Comparison of ENCODE assay signal across 8 mouse cellular contexts in the genomic region with DNA sequence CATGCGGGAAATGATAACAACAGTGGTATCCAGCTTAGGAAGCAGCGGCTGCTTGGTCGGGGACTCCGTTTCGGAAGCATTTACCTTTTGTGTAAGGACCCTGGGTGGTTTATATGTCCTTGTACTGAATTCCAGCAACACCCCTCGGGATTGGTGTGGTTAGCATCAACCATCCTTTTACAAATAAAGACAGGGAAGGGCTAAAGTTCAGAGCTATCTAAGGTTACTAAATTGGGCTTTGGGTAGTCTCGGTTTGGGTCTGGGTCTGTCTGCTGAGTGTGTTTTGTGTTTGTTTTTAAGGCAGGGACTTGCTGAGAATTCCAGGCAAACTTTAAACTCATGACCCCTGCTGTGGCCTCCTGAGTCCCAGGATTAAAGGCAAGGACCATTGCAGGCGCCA. TPM values are rescaled to one million over a fixed set of nuclear protein-coding genes. Genes with fewer than 3 reads are reported as not detected.
DNase-seq lines count a peak whose midpoint lies in the region; ATAC-seq lines count a peak whose summit lies in the region.

No protein-coding gene starts in this region.

- no peaks in the 10 kb centered on the region for H3K36me3 ChIP-seq in kidney, embryonic 15.5 days
- no peaks in the 10 kb centered on the region for H3K36me3 ChIP-seq in embryonic facial prominence, embryonic 10.5 days (replicated peaks)
- no peaks in the 10 kb centered on the region for H3K36me3 ChIP-seq in hindbrain, embryonic 16.5 days (ENCODE audit: control insufficient read depth, insufficient read depth, low read length)
- H3K36me3 ChIP-seq in midbrain, embryonic 16.5 days (ENCODE audit: control insufficient read depth, insufficient read depth, low read length) = no peaks in the 10 kb centered on the region

- H3K4me3 ChIP-seq in kidney, embryonic 15.5 days (replicated peaks) = peak overlapping the region; percentile 17
- H3K4me3 ChIP-seq in embryonic facial prominence, embryonic 10.5 days = peak overlapping the region; percentile 42
- H3K4me3 ChIP-seq in hindbrain, embryonic 16.5 days (ENCODE audit: low read length) = no peak overlapping the region
- no peak overlapping the region for H3K4me3 ChIP-seq in midbrain, embryonic 16.5 days (ENCODE audit: low read depth, low read length)

- H3K4me2 ChIP-seq in kidney, embryonic 15.5 days = peak overlapping the region; percentile 51
- H3K4me2 ChIP-seq in hindbrain, embryonic 16.5 days (ENCODE audit: low read length) = peak overlapping the region; percentile 18; the same call in 1 of the 2 replicates
- H3K4me2 ChIP-seq in midbrain, embryonic 16.5 days (ENCODE audit: low read length) = no peak overlapping the region

- H3K27ac ChIP-seq in kidney, embryonic 15.5 days = peak overlapping the region; percentile 93
- H3K27ac ChIP-seq in embryonic facial prominence, embryonic 10.5 days (replicated peaks) = peak overlapping the region; percentile 87
- peak overlapping the region; percentile 40; the same call in 1 of the 2 replicates for H3K27ac ChIP-seq in hindbrain, embryonic 16.5 days (ENCODE audit: low read depth, low read length)
- peak overlapping the region; percentile 67; the same call in 1 of the 2 replicates for H3K27ac ChIP-seq in midbrain, embryonic 16.5 days (ENCODE audit: low read length)

- no peak for DNase-seq in kidney, postnatal 14 days
- no peak for DNase-seq in embryonic facial prominence, embryonic 10.5 days (ENCODE audit: low spot score)
- no peak for DNase-seq in natural killer cell, adult 2 months (ENCODE audit: low spot score in 2 of 2)
- no peak for DNase-seq in retina, postnatal 1 day
- DNase-seq in urinary bladder, postnatal 25 days (ENCODE audit: low spot score) = no peak

- H3K9ac ChIP-seq in kidney, embryonic 15.5 days = peak overlapping the region; percentile 34; the same call in 1 of the 2 replicates
- H3K9ac ChIP-seq in hindbrain, embryonic 16.5 days (ENCODE audit: low read depth, low read length) = no peak overlapping the region
- H3K9ac ChIP-seq in midbrain, embryonic 16.5 days (ENCODE audit: low read depth, low read length) = no peak overlapping the region

- WGBS in kidney, embryonic 15.5 days = 19% methylated on average over 8 of the region's 8 CpGs
- WGBS in embryonic facial prominence, embryonic 10.5 days = 20% methylated on average over 8 of the region's 8 CpGs
- 34% methylated on average over 8 of the region's 8 CpGs for WGBS in hindbrain, embryonic 16.5 days
- 30% methylated on average over 8 of the region's 8 CpGs for WGBS in midbrain, embryonic 16.5 days

- H3K9me3 ChIP-seq in kidney, embryonic 15.5 days (replicated peaks) = no peaks in the 10 kb centered on the region
- H3K9me3 ChIP-seq in embryonic facial prominence, embryonic 10.5 days = no peaks in the 10 kb centered on the region
- H3K9me3 ChIP-seq in hindbrain, embryonic 16.5 days (ENCODE audit: control insufficient read depth, low read length) = no peaks in the 10 kb centered on the region
- no peaks in the 10 kb centered on the region for H3K9me3 ChIP-seq in midbrain, embryonic 16.5 days (replicated peaks; ENCODE audit: control insufficient read depth, low read length, poor library complexity, severe bottlenecking)

- peaks cover 45% of the 10 kb centered on the region for H3K4me1 ChIP-seq in kidney, embryonic 15.5 days
- peaks cover 44% of the 10 kb centered on the region for H3K4me1 ChIP-seq in embryonic facial prominence, embryonic 10.5 days
- H3K4me1 ChIP-seq in hindbrain, embryonic 16.5 days (ENCODE audit: control insufficient read depth, insufficient read depth, low read depth, low read length) = peaks cover 16% of the 10 kb centered on the region
- peaks cover 21% of the 10 kb centered on the region for H3K4me1 ChIP-seq in midbrain, embryonic 16.5 days (ENCODE audit: control insufficient read depth, insufficient read depth, low read length)

- ATAC-seq in kidney, embryonic 15.5 days (replicated peaks; ENCODE audit: low FRiP score) = no peak
- ATAC-seq in hindbrain, embryonic 16.5 days = no peak
- ATAC-seq in midbrain, embryonic 16.5 days = no peak

- H3K27me3 ChIP-seq in kidney, embryonic 15.5 days = no peaks in the 10 kb centered on the region
- H3K27me3 ChIP-seq in embryonic facial prominence, embryonic 10.5 days (replicated peaks; ENCODE audit: low read depth, poor library complexity, severe bottlenecking) = peaks cover 9% of the 10 kb centered on the region; the same call in 1 of the 2 replicates
- H3K27me3 ChIP-seq in hindbrain, embryonic 16.5 days (replicated peaks; ENCODE audit: control insufficient read depth, insufficient read depth, low read length) = no peaks in the 10 kb centered on the region
- H3K27me3 ChIP-seq in midbrain, embryonic 16.5 days (ENCODE audit: control insufficient read depth, insufficient read depth, low read depth, low read length) = no peaks in the 10 kb centered on the region; the same call in 1 of the 2 replicates

RNA-seq across cellular contexts. Expression of gene Ptp4a2, which starts 15.2 kb away (rescaled TPM):
- polyA plus RNA-seq in kidney, embryonic 15.5 days (2015; fragmentation: Nextera tagmentation; extraction: Ambion mirVana) = 311 and 374 TPM in 2 replicates
- 284 and 296 TPM in 2 replicates for polyA plus RNA-seq in embryonic facial prominence, embryonic 10.5 days (2016; fragmentation: Nextera tagmentation; extraction: Ambion mirVana)
- polyA plus RNA-seq in hindbrain, embryonic 16.5 days (2015; fragmentation: Nextera tagmentation; extraction: Ambion mirVana) = 217 and 224 TPM in 2 replicates
- 222 and 255 TPM in 2 replicates for polyA plus RNA-seq in midbrain, embryonic 16.5 days (2015; fragmentation: Nextera tagmentation; extraction: Ambion mirVana)

RNA-seq across cellular contexts. Expression of gene Khdrbs1, which starts 53.8 kb away (rescaled TPM):
- 118 and 125 TPM in 2 replicates for polyA plus RNA-seq in kidney, embryonic 15.5 days (2015; fragmentation: Nextera tagmentation; extraction: Ambion mirVana)
- polyA plus RNA-seq in embryonic facial prominence, embryonic 10.5 days (2016; fragmentation: Nextera tagmentation; extraction: Ambion mirVana) = 156 and 166 TPM in 2 replicates
- 96.3 and 104 TPM in 2 replicates for polyA plus RNA-seq in hindbrain, embryonic 16.5 days (2015; fragmentation: Nextera tagmentation; extraction: Ambion mirVana)
- 116 and 132 TPM in 2 replicates for polyA plus RNA-seq in midbrain, embryonic 16.5 days (2015; fragmentation: Nextera tagmentation; extraction: Ambion mirVana)

Comparison
In these comparisons a context has a peak if more than half of its experiments do, and no peak if none do; other contexts are left out.
1. H3K27ac ChIP-seq: peak in every context shown above with its lines; median percentile 93 in kidney, embryonic 15.5 days; 87 in embryonic facial prominence, embryonic 10.5 days; 67 in midbrain, embryonic 16.5 days; 40 in hindbrain, embryonic 16.5 days.
2. H3K4me3 ChIP-seq: peak in kidney, embryonic 15.5 days (single experiment) and embryonic facial prominence, embryonic 10.5 days (single experiment); none in hindbrain, embryonic 16.5 days (single experiment) and midbrain, embryonic 16.5 days (single experiment).